Mouse (Mus musculus) liver, postnatal 0 days (tissue): ENCODE measurements at regions not wholly inside any gene's neighbourhood (a gene's known extent, or its start where the extent isn't known, plus 50 kb on each side); places are given as distances from the start of the nearest gene placed in this dataset.

ENCODE experiments used
- CTCF ChIP-seq: sonication (generic); IDR thresholded peaks from 2 replicates; pipeline ENCODE4 v1.5.1; 2016; ENCODE audit warnings: antibody characterized with exemption, low read depth
- EP300 ChIP-seq: IDR thresholded peaks from 2 replicates; pipeline ENCODE4 v1.6.1; 2016; ENCODE audit warnings: antibody characterized with exemption, low read depth, mild to moderate bottlenecking

DNA sequence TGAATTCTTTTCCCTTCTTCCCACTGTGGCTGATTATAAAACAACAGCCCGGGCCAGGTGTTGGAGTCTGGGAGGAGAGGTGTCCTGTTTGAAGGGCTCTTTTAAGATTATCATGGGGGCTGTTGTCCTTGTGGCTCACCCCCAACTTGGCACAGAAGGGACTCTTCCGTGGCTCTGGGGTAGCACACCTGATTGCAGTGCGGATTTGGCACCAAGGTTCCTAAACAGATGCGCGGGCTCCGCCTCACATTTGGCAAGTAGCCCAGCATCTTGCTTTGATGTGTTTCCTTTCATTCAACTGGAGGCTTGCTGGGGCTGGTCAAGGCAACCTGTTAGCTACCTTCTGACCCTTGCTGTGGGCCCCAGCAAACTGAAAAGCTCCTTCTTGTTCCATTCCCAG is 85.5 kb upstream of the Cox10 start:
- no peak for TF ChIP-seq CTCF
- TF ChIP-seq EP300, result no peak
